14 mouse cellular contexts compared by ENCODE assay signal in genomic region chr2:131883136-131883535, GRCm38 (mm10). TPM values are rescaled to one million over a fixed set of nuclear protein-coding genes. Genes with fewer than 3 reads are reported as not detected.
DNase-seq lines count a peak whose midpoint lies in the region; ATAC-seq lines count a peak whose summit lies in the region.
"Had no signal": no experiment of that assay in that cellular context is flagged by ENCODE, and none has a peak within 500 bp of the region (broad histone marks: within the 10 kb centered on the region; RNA-seq: fewer than 3 reads in every experiment).

No protein-coding gene starts in this region.

- H3K36me3 ChIP-seq in midbrain, embryonic 11.5 days (ENCODE audit: control insufficient read depth, insufficient read depth, low read length), result no peaks in the 10 kb centered on the region
- H3K36me3 ChIP-seq: embryonic facial prominence, embryonic 15.5 days; hindbrain, embryonic 15.5 days; neural tube, embryonic 13.5 days had no signal

- H3K4me3 ChIP-seq in midbrain, embryonic 11.5 days (ENCODE audit: low read depth, low read length), result no peak overlapping the region
- H3K4me3 ChIP-seq: embryonic facial prominence, embryonic 15.5 days; hindbrain, embryonic 15.5 days; neural tube, embryonic 13.5 days had no signal

- H3K9me3 ChIP-seq in midbrain, embryonic 11.5 days (ENCODE audit: control insufficient read depth, low read length), result no peaks in the 10 kb centered on the region
- H3K9me3 ChIP-seq: embryonic facial prominence, embryonic 15.5 days; hindbrain, embryonic 15.5 days; neural tube, embryonic 13.5 days had no signal

- no peaks in the 10 kb centered on the region for H3K27me3 ChIP-seq in midbrain, embryonic 11.5 days (ENCODE audit: control insufficient read depth, insufficient read depth, low read length)
- H3K27me3 ChIP-seq: embryonic facial prominence, embryonic 15.5 days; hindbrain, embryonic 15.5 days; neural tube, embryonic 13.5 days had no signal

- peaks cover 7% of the 10 kb centered on the region; the same call in 1 of the 2 replicates for H3K4me1 ChIP-seq in midbrain, embryonic 11.5 days (ENCODE audit: control insufficient read depth, insufficient read depth, low read length)
- H3K4me1 ChIP-seq: embryonic facial prominence, embryonic 15.5 days had no signal

- ATAC-seq in midbrain, embryonic 11.5 days (ENCODE audit: low FRiP score), result 0 out of 2 replicates have a peak, but pooled peaks have one; percentile 33

- no peak overlapping the region for H3K4me2 ChIP-seq in midbrain, embryonic 11.5 days
- H3K4me2 ChIP-seq: embryonic facial prominence, embryonic 15.5 days; hindbrain, embryonic 15.5 days; neural tube, embryonic 13.5 days had no signal

- WGBS in midbrain, embryonic 11.5 days, result 55% methylated on average over 2 of the region's 2 CpGs

- peak; percentile 58 for DNase-seq in layer of hippocampus, adult 11-12 months (ENCODE audit: low spot score)
- DNase-seq in layer of hippocampus, postnatal 10 days (ENCODE audit: low spot score in 2 of 2), result no peak
- DNase-seq in ZHBTc4 (ENCODE audit: low read depth, low spot score), result peak; percentile 56
- DNase-seq in frontal cortex, adult 2 months (ENCODE audit: extremely low spot score in 1 of 2, low spot score in 1 of 2), result peak; percentile 58 to 63
- DNase-seq in midbrain, embryonic 11.5 days (ENCODE audit: low spot score, missing footprints), result peak; percentile 2
- DNase-seq in lung, postnatal 10 days, result no peak
- DNase-seq in lung, postnatal 25 days (ENCODE audit: low spot score), result no peak
- DNase-seq in cerebellum, adult 8-10 months, result no peak
- DNase-seq: gastrocnemius, postnatal 14 days; kidney, postnatal 25 days; liver had no signal

- H3K27ac ChIP-seq in midbrain, embryonic 11.5 days (ENCODE audit: low read depth, low read length), result no peak overlapping the region
- H3K27ac ChIP-seq: embryonic facial prominence, embryonic 15.5 days; hindbrain, embryonic 15.5 days; neural tube, embryonic 13.5 days had no signal

- H3K9ac ChIP-seq in midbrain, embryonic 11.5 days (ENCODE audit: low read length), result no peak overlapping the region
- H3K9ac ChIP-seq: embryonic facial prominence, embryonic 15.5 days; hindbrain, embryonic 15.5 days; neural tube, embryonic 13.5 days had no signal

RNA-seq across cellular contexts. Expression of gene Erv3, which starts 23.6 kb away (rescaled TPM):
- total RNA-seq in layer of hippocampus, postnatal 10 days (2021), result under 1 TPM; 0.09 to 0.14 TPM
- 0.48 and 1.4 TPM in 2 replicates for polyA plus RNA-seq in frontal cortex, adult 2 months (2012; rRNA removed)
- not detected in 2 replicates for polyA plus RNA-seq in midbrain, embryonic 11.5 days (2014; fragmentation: Nextera tagmentation; extraction: Ambion mirVana)
- total RNA-seq: gastrocnemius, postnatal 14 days had no signal
- polyA plus RNA-seq: hindbrain, embryonic 15.5 days had no signal

RNA-seq across cellular contexts. Expression of gene Prnp, which starts 26.6 kb away (rescaled TPM):
- total RNA-seq in layer of hippocampus, postnatal 10 days (2021), result 100 to 1,000 TPM; 488 to 510 TPM
- 648 and 723 TPM in 2 replicates for polyA plus RNA-seq in frontal cortex, adult 2 months (2012; rRNA removed)
- 27.2 and 29.7 TPM in 2 replicates for polyA plus RNA-seq in midbrain, embryonic 11.5 days (2014; fragmentation: Nextera tagmentation; extraction: Ambion mirVana)

RNA-seq across cellular contexts. Expression of gene Prn, which starts 26.6 kb away (rescaled TPM):
- under 1 TPM in 1 of 2 experiments, not detected in 1; 0.64 TPM for total RNA-seq in layer of hippocampus, postnatal 10 days (2021)
- polyA plus RNA-seq in frontal cortex, adult 2 months (2012; rRNA removed), result not detected in 2 replicates
- polyA plus RNA-seq in midbrain, embryonic 11.5 days (2014; fragmentation: Nextera tagmentation; extraction: Ambion mirVana), result not detected in 2 replicates
- total RNA-seq: gastrocnemius, postnatal 14 days had no signal
- polyA plus RNA-seq: embryonic facial prominence, embryonic 15.5 days; hindbrain, embryonic 15.5 days; neural tube, embryonic 13.5 days had no signal

Comparison
In these comparisons a context has a peak if more than half of its experiments do, and no peak if none do; other contexts are left out.
1. DNase-seq: peak in layer of hippocampus, adult 11-12 months (single experiment), ZHBTc4 (single experiment), frontal cortex, adult 2 months (2 of 2) and midbrain, embryonic 11.5 days (single experiment); none in layer of hippocampus, postnatal 10 days (0 of 2), lung, postnatal 10 days (single experiment), lung, postnatal 25 days (single experiment) and cerebellum, adult 8-10 months (single experiment).
2. RNA of gene Prnp, which starts 26.6 kb away (polyA plus RNA-seq): 648 to 723 TPM in frontal cortex, adult 2 months; 27.2 to 29.7 TPM in midbrain, embryonic 11.5 days; every median in the first group is over 10 times any median in the second.